Mouse (Mus musculus) liver, postnatal 0 days (tissue): ENCODE results near the gene Gm49394. TPM values are rescaled to one million over a fixed set of nuclear protein-coding genes. Genes with fewer than 3 reads are reported as not detected.

Experiments
- ATAC-seq: fragments of 200-750 bp; cut with Nextera tagmentation; 2 replicates; pipeline ENCODE4 v1.8.0; 2017; ENCODE audit warnings: mild to moderate bottlenecking, moderate library complexity
- DNase-seq: peaks from one replicate; pipeline ENCODE4 v3.0.0-alpha.2; 2016
- H3K27ac ChIP-seq: fragments of 300-500 bp; sonication (generic); 2 replicates; pipeline ENCODE4 v1.5.1; 2014; ENCODE audit warnings: antibody characterized with exemption, moderate library complexity, mild to moderate bottlenecking, low read depth
- H3K27me3 ChIP-seq: fragments of 300-500 bp; sonication (generic); 2 replicates; pipeline ENCODE4 v1.6.1; 2014; ENCODE audit warnings: low read length, control low read depth, mixed read lengths; ENCODE audit not compliant: insufficient read depth
- H3K36me3 ChIP-seq: fragments of 300-500 bp; sonication (generic); replicated peaks from 2 replicates; pipeline ENCODE4 v1.6.1; 2014; ENCODE audit warnings: mild to moderate bottlenecking, control low read depth, low read length, moderate library complexity, mixed read lengths; ENCODE audit not compliant: insufficient read depth
- H3K4me1 ChIP-seq: fragments of 300-500 bp; sonication (generic); 2 replicates; pipeline ENCODE4 v1.6.1; 2014; ENCODE audit warnings: antibody characterized with exemption, mild to moderate bottlenecking, control low read depth; ENCODE audit not compliant: insufficient read depth
- H3K4me2 ChIP-seq: fragments of 300-500 bp; sonication (generic); 2 replicates; pipeline ENCODE4 v1.6.1; 2014; ENCODE audit warnings: low read depth, mild to moderate bottlenecking, low read length, moderate library complexity, mixed read lengths
- H3K4me3 ChIP-seq: fragments of 300-500 bp; sonication (generic); 2 replicates; pipeline ENCODE4 v1.5.1; 2014; ENCODE audit warnings: low read depth, low read length
- H3K9ac ChIP-seq: fragments of 300-500 bp; sonication (generic); replicated peaks from 2 replicates; pipeline ENCODE4 v1.6.1; 2014; ENCODE audit warnings: mild to moderate bottlenecking, moderate library complexity
- H3K9me3 ChIP-seq: fragments of 300-500 bp; sonication (generic); 2 replicates; pipeline ENCODE4 v1.6.1; 2016; ENCODE audit warnings: mild to moderate bottlenecking, control low read depth, low read length, mixed read lengths
- CTCF ChIP-seq: sonication (generic); IDR thresholded peaks from 2 replicates; pipeline ENCODE4 v1.5.1; 2016; ENCODE audit warnings: antibody characterized with exemption, low read depth
- EP300 ChIP-seq: IDR thresholded peaks from 2 replicates; pipeline ENCODE4 v1.6.1; 2016; ENCODE audit warnings: antibody characterized with exemption, low read depth, mild to moderate bottlenecking
- WGBS: fragments of 180-500 bp; shearing (Covaris S2); extraction: QIAGEN DNeasy Blood & Tissue Kit; methylation state at CpG from one replicate; pipeline ENCODE4 v1.1.7; 2014; ENCODE audit not compliant: insufficient replicate concordance; 5-methylcytosine and 5-hydroxymethylcytosine counted together
- polyA plus RNA-seq: library from polyadenylated mRNA; unstranded; fragments of >200 nt; fragmentation: Nextera tagmentation; extraction: Ambion mirVana; gene quantifications from 2 replicates; pipeline ENCODE4 v1.2.1, GENCODE M21; 2015

Gene Gm49394
- polyA plus RNA-seq, 1 experiment from 2014 or later = 0.04 TPM

GRCm38 (mm10) chr7:142645045-142645444 lies 24.7 kb downstream of the Gm49394 start:
- ATAC-seq (peak; percentile 45), DNase-seq (no peak)
- Histone ChIP-seq H3K36me3 (no peaks in the 10 kb centered on the region), H3K4me3 (no peak overlapping the region), H3K4me2 (no peak overlapping the region), H3K9me3 (no peaks in the 10 kb centered on the region), H3K27ac (no peak overlapping the region), H3K27me3 (no peaks in the 10 kb centered on the region), H3K9ac (no peak overlapping the region), H3K4me1 (no peaks in the 10 kb centered on the region)
- TF ChIP-seq EP300 (peak; percentile 11; the same call in 1 of the 2 replicates), CTCF (no peak)
- WGBS = 46% methylated on average over 5 of the region's 5 CpGs

- ATAC-seq = no peak
- Histone ChIP-seq H3K4me1 (no peaks in the 10 kb centered on the region), H3K9me3 (no peaks in the 10 kb centered on the region), H3K4me2 (no peak overlapping the region), H3K4me3 (no peak overlapping the region), H3K27ac (no peak overlapping the region), H3K27me3 (0 out of 2 replicates have a peak, but pooled peaks cover 2% of the 10 kb centered on the region), H3K36me3 (no peaks in the 10 kb centered on the region), H3K9ac (no peak overlapping the region)
- TF ChIP-seq EP300 = no peak
- TF ChIP-seq CTCF = no peak
- no peak for DNase-seq
These were observed 33.6 kb downstream of the Gm49394 start for GRCm38 (mm10) chr7:142636178-142636577.

- no peak for DNase-seq
- Histone ChIP-seq H3K9ac (no peak overlapping the region), H3K27ac (no peak overlapping the region), H3K27me3 (0 out of 2 replicates have a peak, but pooled peaks cover 2% of the 10 kb centered on the region), H3K36me3 (no peaks in the 10 kb centered on the region), H3K9me3 (no peaks in the 10 kb centered on the region), H3K4me3 (no peak overlapping the region), H3K4me1 (no peaks in the 10 kb centered on the region), H3K4me2 (no peak overlapping the region)
- TF ChIP-seq EP300 (no peak), CTCF (no peak)
- 81% methylated on average over 10 of the region's 10 CpGs for WGBS
- no peak for ATAC-seq
These were observed 39.1 kb downstream of the Gm49394 start for GRCm38 (mm10) chr7:142630691-142631090.

DNA sequence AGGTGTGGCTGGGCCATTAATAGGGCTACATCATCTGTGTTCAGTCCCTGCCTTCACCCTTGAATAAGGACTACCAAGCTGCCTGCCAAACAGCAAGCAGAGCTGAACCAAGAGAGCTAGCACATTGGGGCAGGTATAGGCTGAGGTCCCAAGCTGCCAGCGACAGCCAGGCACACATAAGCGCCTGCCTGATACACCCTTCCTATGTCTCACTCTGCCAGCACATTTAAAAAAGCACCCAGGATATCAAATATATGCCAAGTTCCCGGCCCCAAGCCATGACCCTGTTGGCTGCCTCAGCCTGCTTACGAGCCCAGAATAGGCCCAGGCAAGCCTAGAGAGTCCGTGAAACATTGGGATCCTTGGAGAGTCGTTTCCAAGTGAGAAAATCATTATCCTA lies 39.9 kb downstream of the Gm49394 start:
- Histone ChIP-seq H3K36me3 (no peaks in the 10 kb centered on the region), H3K27ac (no peak overlapping the region), H3K4me2 (no peak overlapping the region), H3K9ac (no peak overlapping the region), H3K9me3 (no peaks in the 10 kb centered on the region), H3K4me1 (no peaks in the 10 kb centered on the region), H3K27me3 (0 out of 2 replicates have a peak, but pooled peaks cover 2% of the 10 kb centered on the region), H3K4me3 (no peak overlapping the region)
- TF ChIP-seq EP300 (no peak), CTCF (no peak)
- ATAC-seq = no peak
- 69% methylated on average over 6 of the region's 6 CpGs for WGBS
- DNase-seq = no peak

DNA sequence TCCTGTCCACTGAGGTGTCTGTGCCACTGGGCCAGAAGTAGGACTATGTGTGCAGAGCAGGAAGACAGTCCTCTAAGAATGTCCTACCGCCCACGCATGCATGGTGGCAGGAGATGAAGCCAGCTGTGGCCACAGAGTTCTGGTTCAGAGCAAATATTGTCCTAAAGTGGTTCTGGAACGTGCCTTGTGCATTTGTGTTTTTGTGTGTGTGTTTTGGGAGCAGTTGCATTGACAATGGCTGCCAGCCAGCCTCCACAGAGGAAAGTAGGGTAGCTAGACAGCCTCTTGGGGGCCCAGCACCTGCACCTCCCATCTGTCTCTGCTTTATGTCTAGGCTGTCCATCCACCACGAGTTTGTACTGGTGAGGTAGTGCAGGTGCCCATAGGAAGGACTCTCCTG lies 47.6 kb downstream of the Gm49394 start:
- peaks cover 2% of the 10 kb centered on the region; the same call in 1 of the 2 replicates for H3K4me1 ChIP-seq
- H3K36me3 ChIP-seq = no peaks in the 10 kb centered on the region
- no peaks in the 10 kb centered on the region for H3K27me3 ChIP-seq
- TF ChIP-seq EP300 (no peak), CTCF (no peak)
- H3K9ac ChIP-seq = no peak overlapping the region
- H3K9me3 ChIP-seq = no peaks in the 10 kb centered on the region
- WGBS = 56% methylated on average over 4 of the region's 4 CpGs
- H3K4me2 ChIP-seq = no peak overlapping the region
- 0 out of 2 replicates have a peak overlapping the region, but pooled peaks have one; percentile 29 for H3K27ac ChIP-seq
- ATAC-seq (peak; percentile 74), DNase-seq (peak; percentile 29)
- no peak overlapping the region for H3K4me3 ChIP-seq

GRCm38 (mm10) chr7:142613077-142613476 lies 56.7 kb downstream of the Gm49394 start:
- DNase-seq (no peak), ATAC-seq (no peak)
- H3K27me3 ChIP-seq = no peaks in the 10 kb centered on the region
- no peak overlapping the region for H3K9ac ChIP-seq
- H3K9me3 ChIP-seq = no peaks in the 10 kb centered on the region
- no peaks in the 10 kb centered on the region for H3K36me3 ChIP-seq
- H3K4me2 ChIP-seq = no peak overlapping the region
- H3K4me3 ChIP-seq = no peak overlapping the region
- no peak for TF ChIP-seq EP300
- TF ChIP-seq CTCF = no peak
- H3K27ac ChIP-seq = no peak overlapping the region
- peaks cover 14% of the 10 kb centered on the region for H3K4me1 ChIP-seq
- 75% methylated on average over 2 of the region's 2 CpGs for WGBS
